Mouse (Mus musculus): ENCODE data around the gene Fn3k.

Gene Fn3k

DNA sequence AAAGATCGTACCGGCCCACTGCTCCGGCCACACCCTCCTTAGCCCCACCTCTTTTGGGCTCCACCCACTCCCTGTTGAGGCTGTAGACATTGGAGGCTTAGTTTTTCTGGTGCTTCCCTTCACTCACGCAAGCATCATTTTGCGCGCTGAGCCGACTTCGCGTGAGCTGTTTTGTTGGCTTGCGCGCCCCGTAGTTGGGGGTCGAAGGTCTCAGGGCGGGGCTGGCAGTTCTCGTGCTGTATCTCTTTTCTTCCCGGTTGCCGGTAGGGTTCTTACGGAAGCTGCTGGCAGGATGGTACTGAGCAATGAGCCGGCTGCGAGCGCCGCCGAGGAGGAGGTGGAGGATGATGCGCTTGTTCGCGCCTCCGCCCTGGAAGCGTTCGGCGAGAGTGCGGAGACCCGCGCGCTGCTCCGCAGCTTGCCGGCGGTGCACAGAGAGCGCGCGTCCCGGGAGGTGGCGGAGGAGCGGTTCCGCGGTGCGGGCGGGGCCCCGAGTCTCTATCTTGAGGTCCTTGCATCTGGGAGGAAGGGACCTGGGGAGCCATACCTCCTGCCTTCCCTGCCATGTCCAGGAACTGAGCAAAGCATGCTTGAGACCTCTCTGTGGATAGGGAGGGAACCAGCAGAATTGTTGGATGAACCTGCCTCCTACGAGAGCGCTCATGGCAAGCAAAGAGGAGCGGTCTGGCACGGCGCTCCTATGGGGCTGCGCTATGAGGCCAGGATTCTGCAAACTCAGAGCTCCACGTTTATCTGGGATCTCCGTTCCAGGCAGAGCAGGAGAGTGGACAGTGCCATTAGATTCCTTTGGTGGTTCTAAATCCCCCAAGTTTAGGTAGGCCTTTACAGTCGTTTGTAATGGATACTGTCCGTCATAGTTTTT, 17.3 kb downstream of the Fn3k start, which contains the start of gene Tbcd:
Gene Tbcd, plus strand, starts transcription at position 197 of the 883 bp plus-strand sequence.
- DNase-seq = peak; percentile 78 to 89

DNA sequence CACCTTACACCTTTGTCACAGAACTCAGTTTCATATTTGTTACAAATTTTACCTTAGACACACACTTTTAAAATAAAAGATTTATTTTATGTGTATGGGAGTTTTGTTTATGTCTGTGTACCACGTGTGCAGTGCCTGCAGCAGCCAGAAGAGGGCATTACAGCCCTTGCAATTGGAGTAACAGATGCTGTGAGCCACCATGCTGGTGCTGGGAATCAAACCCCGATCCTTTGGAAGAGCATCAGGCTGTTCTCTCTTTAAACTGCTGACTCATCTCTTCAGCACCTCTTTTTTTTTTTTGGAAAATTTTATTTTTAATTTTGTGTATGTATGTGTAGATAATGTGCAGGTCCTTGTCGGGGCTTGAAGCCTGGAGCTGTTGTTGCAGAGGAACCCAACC, 23.2 kb downstream of the Fn3k start:
- no peak for DNase-seq

DNA sequence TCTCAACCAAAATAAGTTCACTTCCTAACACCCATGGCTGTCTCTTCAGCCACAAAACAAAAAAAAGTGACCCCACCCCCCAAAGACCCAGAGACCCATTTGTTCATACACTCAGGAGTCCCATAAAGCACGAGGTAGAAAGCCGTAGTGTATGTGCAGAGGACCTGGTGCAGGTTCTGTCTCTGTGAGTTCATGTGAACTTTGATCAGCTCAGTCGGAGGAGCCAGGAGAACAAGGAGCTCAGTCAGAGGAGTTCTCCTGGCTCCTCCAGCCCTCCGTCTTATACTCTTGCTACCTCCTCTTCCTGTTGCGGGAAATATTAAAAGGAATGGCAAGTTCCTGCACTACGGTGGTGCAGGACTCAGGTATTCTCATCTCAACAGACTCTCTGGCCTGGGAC, 32.7 kb downstream of the Fn3k start:
- DNase-seq = no peak

DNA sequence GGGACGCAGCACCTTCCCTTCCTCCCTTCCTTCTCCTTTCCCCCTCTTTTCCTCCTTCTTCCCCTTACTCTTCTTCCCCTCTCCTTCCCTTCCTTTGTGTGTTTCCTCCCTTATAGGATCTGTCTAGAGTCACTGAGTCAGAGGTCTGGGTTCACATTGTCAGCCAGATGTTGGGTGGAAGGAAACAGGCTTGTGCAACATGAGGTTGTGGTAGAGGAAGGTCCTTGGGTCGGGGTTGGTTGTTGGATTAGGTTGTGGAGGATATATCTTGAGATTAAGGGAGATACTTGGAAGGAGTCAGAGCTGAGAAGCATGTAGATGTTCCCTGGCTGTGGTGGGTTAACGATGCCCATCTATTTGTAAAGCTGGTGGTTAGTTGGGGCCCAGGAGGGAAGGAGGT, 40.1 kb downstream of the Fn3k start:
- no peak for DNase-seq

DNA sequence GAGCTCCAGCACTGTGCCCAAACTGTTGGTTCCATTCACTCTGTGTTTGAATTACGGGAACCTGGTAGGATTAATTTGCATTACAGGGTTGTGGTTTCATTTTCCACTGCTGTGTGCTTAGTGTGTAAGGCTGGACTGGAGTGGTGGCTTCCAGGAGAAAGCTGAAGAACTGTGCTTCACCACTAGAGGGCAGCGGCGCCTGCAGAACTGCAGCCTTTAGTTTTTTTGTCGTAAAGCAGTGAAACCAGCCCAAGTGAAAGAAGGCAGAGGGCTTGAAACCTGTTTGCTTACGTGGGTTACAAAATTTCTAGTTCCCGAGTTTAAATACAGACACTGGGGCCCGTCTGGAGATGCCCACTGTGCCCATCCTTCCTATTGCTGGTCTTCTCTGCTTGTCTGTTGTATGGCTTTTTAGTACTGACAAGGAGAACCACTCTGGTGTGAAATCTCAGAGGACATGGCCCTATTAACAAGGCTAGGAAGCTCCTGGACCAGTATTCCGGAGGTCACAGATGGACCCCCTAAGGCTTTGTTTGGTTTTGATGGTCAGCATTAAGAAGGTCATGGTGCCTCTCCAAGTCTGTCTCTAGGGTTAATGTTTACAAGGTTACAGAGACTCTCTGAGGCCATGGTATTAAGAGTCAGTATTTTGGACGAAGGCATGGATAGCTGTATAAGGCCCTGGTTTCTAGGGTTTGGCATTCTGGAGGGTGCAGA, 41.1 kb downstream of the Fn3k start:
- DNase-seq = peak; percentile 20 to 66

DNA sequence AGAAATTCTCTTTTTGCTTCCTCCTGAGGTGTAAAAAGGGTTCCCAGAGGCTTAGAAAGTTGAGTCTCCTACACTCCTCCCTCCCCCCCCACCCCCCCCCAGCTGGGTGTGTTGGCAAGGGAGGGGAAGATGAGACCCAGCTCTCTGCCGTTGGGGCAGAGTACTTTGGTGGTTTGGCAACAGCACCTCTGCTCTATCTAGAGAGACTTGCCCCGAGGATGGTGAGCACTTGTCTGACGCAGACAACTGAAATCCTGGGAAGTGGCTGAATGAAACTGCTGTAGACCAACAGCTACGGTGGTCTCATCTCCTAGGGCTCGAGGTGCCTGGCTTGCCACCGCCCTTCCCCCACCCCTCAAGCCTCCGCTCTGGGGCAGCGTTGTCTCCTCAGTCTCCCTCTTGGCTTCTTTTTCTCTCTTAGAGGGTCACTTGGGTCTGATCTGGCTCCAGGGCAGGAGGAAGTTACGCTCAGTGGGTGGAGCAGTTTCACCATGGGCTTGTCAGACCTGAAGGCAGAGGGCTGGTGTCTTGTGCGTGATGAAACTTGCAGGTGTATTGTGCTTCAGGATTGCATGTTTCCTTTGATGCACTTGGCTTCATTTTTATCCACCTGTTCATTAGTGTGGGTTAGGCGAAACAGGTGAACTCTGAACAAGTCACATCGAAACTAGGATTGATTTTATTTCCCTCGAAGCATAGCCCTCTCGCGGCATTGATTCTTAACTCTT, 44.9 kb downstream of the Fn3k start:
- DNase-seq = no peak

DNA sequence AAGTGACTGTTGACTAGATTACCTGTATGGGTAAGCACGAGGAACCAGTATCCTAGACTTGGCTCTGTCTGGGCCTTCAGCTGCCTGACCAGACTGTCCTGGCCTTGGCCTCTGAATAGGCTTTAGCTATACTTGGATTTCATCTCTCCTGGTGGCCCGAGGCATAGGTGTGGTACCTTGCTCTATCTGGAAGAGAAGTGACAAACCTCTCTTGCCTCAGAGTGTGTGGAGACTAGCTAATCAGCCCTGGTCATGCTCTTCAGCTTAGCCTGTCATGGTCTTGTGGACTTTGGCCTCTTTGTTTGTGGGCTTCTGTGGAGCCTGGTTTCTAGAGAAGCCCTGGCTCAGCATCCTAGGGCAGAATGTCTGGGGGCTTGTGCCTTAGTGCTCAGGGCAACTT, 46.4 kb downstream of the Fn3k start:
- no peak for DNase-seq

DNA sequence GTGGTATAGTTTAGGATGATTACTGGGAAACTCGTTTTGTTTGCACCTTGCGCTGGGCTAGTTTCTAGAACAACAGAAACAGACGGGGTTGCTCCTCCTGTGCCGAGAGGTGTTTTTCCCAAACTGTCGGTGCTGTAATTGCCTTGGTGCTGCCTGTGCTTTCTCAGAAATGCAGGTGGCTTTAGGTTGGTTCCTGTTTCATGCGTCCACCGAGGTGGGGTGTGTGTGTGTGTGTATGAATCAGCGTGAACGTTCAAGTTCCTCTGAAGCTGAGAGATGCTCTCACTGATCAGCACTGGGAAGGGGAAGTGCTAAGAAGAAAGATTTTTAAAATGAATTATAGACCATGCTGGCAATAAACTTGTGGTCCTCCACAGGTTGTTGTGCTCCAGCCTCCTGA, 51.2 kb downstream of the Fn3k start:
- DNase-seq = peak in 1 of 2 experiments; percentile 22

DNA sequence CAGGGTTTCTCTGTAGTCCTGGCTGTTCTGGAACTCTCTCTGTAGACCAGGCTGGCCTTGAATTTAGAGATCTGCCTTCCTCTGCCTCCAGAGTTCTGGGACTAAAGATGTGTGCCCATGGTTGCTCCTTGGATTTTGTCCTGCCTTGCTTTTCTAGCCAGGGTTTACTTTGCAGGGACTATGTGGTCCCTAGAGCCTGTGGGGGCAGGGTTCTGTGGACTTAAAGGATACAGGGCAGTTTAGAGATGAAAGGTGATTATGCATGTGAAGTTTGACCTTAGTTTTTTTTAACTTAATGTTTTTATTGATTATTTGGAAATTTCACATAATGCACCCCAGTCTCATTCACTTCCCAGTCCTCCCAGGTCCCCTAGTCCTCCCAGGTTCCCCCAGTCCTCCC, 55.9 kb downstream of the Fn3k start:
- no peak for DNase-seq
